Mouse (Mus musculus) kidney, embryonic 15.5 days (tissue): ENCODE data around the gene Aoc1. TPM values are rescaled to one million over a fixed set of nuclear protein-coding genes. Genes with fewer than 3 reads are reported as not detected.
"Not testable (repeated sequence)": the region's sequence is repeated elsewhere in the genome, so short reads cannot be mapped to it uniquely, and the experiment has no call there.

ENCODE experiments used
- ATAC-seq: fragments of 200-750 bp; cut with Nextera tagmentation; replicated peaks from 2 replicates; pipeline ENCODE4 v1.8.0; 2017; ENCODE audit warnings: moderate TSS enrichment; ENCODE audit not compliant: low FRiP score
- H3K27ac ChIP-seq: fragments of 300-500 bp; sonication (generic); 2 replicates; pipeline ENCODE4 v1.5.1; 2015; ENCODE audit warnings: mild to moderate bottlenecking, inconsistent platforms
- H3K27me3 ChIP-seq: fragments of 300-500 bp; sonication (generic); 2 replicates; pipeline ENCODE4 v1.6.1; 2015; ENCODE audit warnings: inconsistent platforms
- H3K36me3 ChIP-seq: fragments of 300-500 bp; sonication (generic); 2 replicates; pipeline ENCODE4 v1.6.1; 2015; ENCODE audit warnings: inconsistent platforms
- H3K4me1 ChIP-seq: fragments of 300-500 bp; sonication (generic); 2 replicates; pipeline ENCODE4 v1.6.1; 2015; ENCODE audit warnings: inconsistent platforms
- H3K4me2 ChIP-seq: fragments of 300-500 bp; sonication (generic); 2 replicates; pipeline ENCODE4 v1.6.1; 2015; ENCODE audit warnings: moderate library complexity, mild to moderate bottlenecking, inconsistent platforms
- H3K4me3 ChIP-seq: fragments of 300-500 bp; sonication (generic); replicated peaks from 2 replicates; pipeline ENCODE4 v1.5.1; 2015; ENCODE audit warnings: mild to moderate bottlenecking, inconsistent platforms
- H3K9ac ChIP-seq: fragments of 300-500 bp; sonication (generic); 2 replicates; pipeline ENCODE4 v1.6.1; 2015; ENCODE audit warnings: mild to moderate bottlenecking, inconsistent platforms
- H3K9me3 ChIP-seq: fragments of 300-500 bp; sonication (generic); replicated peaks from 2 replicates; pipeline ENCODE4 v1.6.1; 2016; ENCODE audit warnings: inconsistent platforms
- WGBS: fragments of 180-500 bp; shearing (Covaris S2); methylation state at CpG from one replicate; pipeline ENCODE4 v1.1.7; 2015; ENCODE audit warnings: mixed read lengths; 5-methylcytosine and 5-hydroxymethylcytosine counted together
- polyA plus RNA-seq: library from polyadenylated mRNA; unstranded; fragments of >200 nt; fragmentation: Nextera tagmentation; extraction: Ambion mirVana; gene quantifications from 2 replicates; pipeline ENCODE4 v1.2.1, GENCODE M21; 2015

Gene Aoc1
- polyA plus RNA-seq, 1 experiment from 2014 or later: 2.6 TPM

- ATAC-seq: peak; percentile 33; the same call in 1 of the 2 replicates
- H3K27me3 ChIP-seq: no peaks in the 10 kb centered on the region
- H3K4me3 ChIP-seq: no peak overlapping the region
- 0 out of 2 replicates have a peak, but pooled peaks cover 3% of the 10 kb centered on the region for H3K9me3 ChIP-seq
- WGBS: 74% methylated on average over 8 of the region's 8 CpGs
- no peak overlapping the region for H3K4me2 ChIP-seq
- peaks cover 10% of the 10 kb centered on the region for H3K4me1 ChIP-seq
- no peaks in the 10 kb centered on the region for H3K36me3 ChIP-seq
- peak overlapping the region; percentile 94 for H3K27ac ChIP-seq
- H3K9ac ChIP-seq: no peak overlapping the region
Measured at GRCm38 (mm10) chr6:48894938-48895818, 22.5 kb downstream of the Aoc1 start.

GRCm38 (mm10) chr6:48895941-48896340 lies 23.2 kb downstream of the Aoc1 start:
- H3K4me2 ChIP-seq: no peak overlapping the region
- 76% methylated on average over 5 of the region's 5 CpGs for WGBS
- ATAC-seq: peak; percentile 71
- H3K36me3 ChIP-seq: no peaks in the 10 kb centered on the region
- no peak overlapping the region for H3K9ac ChIP-seq
- H3K27me3 ChIP-seq: no peaks in the 10 kb centered on the region
- peak overlapping the region; percentile 94 for H3K27ac ChIP-seq
- H3K4me1 ChIP-seq: peaks cover 5% of the 10 kb centered on the region
- no peak overlapping the region for H3K4me3 ChIP-seq
- H3K9me3 ChIP-seq: 0 out of 2 replicates have a peak, but pooled peaks cover 3% of the 10 kb centered on the region

GRCm38 (mm10) chr6:48896956-48897355 lies 24.3 kb downstream of the Aoc1 start:
- Histone ChIP-seq H3K4me3 (no peak overlapping the region), H3K9ac (no peak overlapping the region), H3K9me3 (0 out of 2 replicates have a peak, but pooled peaks cover 3% of the 10 kb centered on the region), H3K36me3 (no peaks in the 10 kb centered on the region), H3K4me2 (no peak overlapping the region), H3K4me1 (peaks cover 5% of the 10 kb centered on the region), H3K27ac (peak overlapping the region; percentile 94), H3K27me3 (no peaks in the 10 kb centered on the region)
- 88% methylated on average over 5 of the region's 5 CpGs for WGBS
- no peak for ATAC-seq

GRCm38 (mm10) chr6:48901316-48901715 lies 28.6 kb downstream of the Aoc1 start:
- ATAC-seq, H3K4me3 ChIP-seq, H3K27me3 ChIP-seq, H3K27ac ChIP-seq, H3K9me3 ChIP-seq, H3K4me1 ChIP-seq, H3K4me2 ChIP-seq, H3K9ac ChIP-seq, H3K36me3 ChIP-seq: not testable (repeated sequence)
- 94% methylated on average over 11 of the region's 11 CpGs for WGBS

GRCm38 (mm10) chr6:48902511-48903406 lies 30.1 kb downstream of the Aoc1 start:
- no peak overlapping the region for H3K4me3 ChIP-seq
- H3K9me3 ChIP-seq: no peaks in the 10 kb centered on the region
- no peak for ATAC-seq
- H3K36me3 ChIP-seq: no peaks in the 10 kb centered on the region
- H3K27ac ChIP-seq: peak overlapping the region; percentile 77
- peaks cover 4% of the 10 kb centered on the region; the same call in 1 of the 2 replicates for H3K4me1 ChIP-seq
- H3K9ac ChIP-seq: no peak overlapping the region
- no peaks in the 10 kb centered on the region for H3K27me3 ChIP-seq
- peak overlapping the region; percentile 19; the same call in 1 of the 2 replicates for H3K4me2 ChIP-seq
- 68% methylated on average over 17 of the region's 17 CpGs for WGBS

GRCm38 (mm10) chr6:48903437-48903836 lies 30.7 kb downstream of the Aoc1 start:
- ATAC-seq: peak; percentile 54
- no peak overlapping the region for H3K9ac ChIP-seq
- H3K9me3 ChIP-seq: no peaks in the 10 kb centered on the region
- H3K36me3 ChIP-seq: no peaks in the 10 kb centered on the region
- 47% methylated on average over 4 of the region's 4 CpGs for WGBS
- peak overlapping the region; percentile 71 for H3K27ac ChIP-seq
- no peak overlapping the region for H3K4me2 ChIP-seq
- no peak overlapping the region for H3K4me3 ChIP-seq
- H3K4me1 ChIP-seq: peaks cover 4% of the 10 kb centered on the region; the same call in 1 of the 2 replicates
- no peaks in the 10 kb centered on the region for H3K27me3 ChIP-seq

GRCm38 (mm10) chr6:48905606-48906005 lies 32.9 kb downstream of the Aoc1 start:
- 93% methylated on average over 13 of the region's 13 CpGs for WGBS
- ATAC-seq: no peak
- no peaks in the 10 kb centered on the region for H3K27me3 ChIP-seq

GRCm38 (mm10) chr6:48906371-48906770 lies 33.7 kb downstream of the Aoc1 start:
- Histone ChIP-seq H3K4me2 (no peak overlapping the region), H3K4me1 (peaks cover 4% of the 10 kb centered on the region; the same call in 1 of the 2 replicates), H3K4me3 (no peak overlapping the region), H3K36me3 (no peaks in the 10 kb centered on the region), H3K9ac (no peak overlapping the region), H3K27me3 (no peaks in the 10 kb centered on the region), H3K9me3 (no peaks in the 10 kb centered on the region), H3K27ac (no peak overlapping the region)
- 96% methylated on average over 14 of the region's 14 CpGs for WGBS
- no peak for ATAC-seq

More at GRCm38 (mm10) chr6:48905606-48906005, 32.9 kb downstream of the Aoc1 start:
- no peaks in the 10 kb centered on the region for H3K9me3 ChIP-seq
- H3K4me1 ChIP-seq: peaks cover 4% of the 10 kb centered on the region; the same call in 1 of the 2 replicates
- H3K27ac ChIP-seq: no peak overlapping the region
- no peak overlapping the region for H3K4me2 ChIP-seq
- H3K9ac ChIP-seq: no peak overlapping the region
- H3K4me3 ChIP-seq: no peak overlapping the region
- no peaks in the 10 kb centered on the region for H3K36me3 ChIP-seq

- no peak for ATAC-seq
- Histone ChIP-seq H3K9ac (no peak overlapping the region), H3K4me2 (no peak overlapping the region), H3K9me3 (no peaks in the 10 kb centered on the region), H3K4me1 (no peaks in the 10 kb centered on the region), H3K36me3 (no peaks in the 10 kb centered on the region), H3K27ac (no peak overlapping the region), H3K27me3 (no peaks in the 10 kb centered on the region), H3K4me3 (no peak overlapping the region)
- WGBS: 88% methylated on average over 1 of the region's 1 CpGs
Measured at GRCm38 (mm10) chr6:48909229-48909628, 36.5 kb downstream of the Aoc1 start.

- whole genome bisulfite sequencing: 44% methylated on average over 3 of the region's 3 CpGs
- no peak for ATAC-seq
- Histone ChIP-seq H3K27me3 (no peaks in the 10 kb centered on the region), H3K9ac (no peak overlapping the region), H3K4me2 (no peak overlapping the region), H3K4me1 (no peaks in the 10 kb centered on the region), H3K27ac (no peak overlapping the region), H3K9me3 (no peaks in the 10 kb centered on the region), H3K4me3 (no peak overlapping the region), H3K36me3 (no peaks in the 10 kb centered on the region)
Measured at GRCm38 (mm10) chr6:48912033-48912432, 39.3 kb downstream of the Aoc1 start.

- Histone ChIP-seq H3K9ac (no peak overlapping the region), H3K27me3 (no peaks in the 10 kb centered on the region), H3K4me1 (no peaks in the 10 kb centered on the region), H3K4me3 (no peak overlapping the region), H3K4me2 (no peak overlapping the region), H3K27ac (no peak overlapping the region), H3K36me3 (no peaks in the 10 kb centered on the region), H3K9me3 (no peaks in the 10 kb centered on the region)
- ATAC-seq: no peak
- WGBS: 88% methylated on average over 2 of the region's 2 CpGs
Measured at GRCm38 (mm10) chr6:48913587-48913986, 40.9 kb downstream of the Aoc1 start.

- WGBS: 88% methylated on average over 5 of the region's 5 CpGs
- no peak within 1 kb of the TSS for H3K4me2 ChIP-seq
- H3K27ac ChIP-seq: no peak within 1 kb of the TSS
- H3K36me3 ChIP-seq: no peaks in the 10 kb centered on the region
- H3K9ac ChIP-seq: no peak within 1 kb of the TSS
- H3K4me1 ChIP-seq: no peaks in the 10 kb centered on the region
- ATAC-seq: no peak
- no peak within 1 kb of the TSS for H3K4me3 ChIP-seq
- H3K9me3 ChIP-seq: no peaks in the 10 kb centered on the region
- no peaks in the 10 kb centered on the region for H3K27me3 ChIP-seq
Measured at GRCm38 (mm10) chr6:48929595-48929994, 56.9 kb downstream of the Aoc1 start, which contains the start of gene 1600015I10Rik. Gene 1600015I10Rik (plus strand): TSS chr6:48929895.
